Mouse (Mus musculus) yolk sac, embryonic 10.5 days (tissue): ENCODE data around the gene Egfl7.

ENCODE experiments used
- DNase-seq: peaks from one replicate; pipeline ENCODE4 v3.0.0-alpha.2; 2017; ENCODE audit warnings: low spot score

Egfl7 gene

DNA sequence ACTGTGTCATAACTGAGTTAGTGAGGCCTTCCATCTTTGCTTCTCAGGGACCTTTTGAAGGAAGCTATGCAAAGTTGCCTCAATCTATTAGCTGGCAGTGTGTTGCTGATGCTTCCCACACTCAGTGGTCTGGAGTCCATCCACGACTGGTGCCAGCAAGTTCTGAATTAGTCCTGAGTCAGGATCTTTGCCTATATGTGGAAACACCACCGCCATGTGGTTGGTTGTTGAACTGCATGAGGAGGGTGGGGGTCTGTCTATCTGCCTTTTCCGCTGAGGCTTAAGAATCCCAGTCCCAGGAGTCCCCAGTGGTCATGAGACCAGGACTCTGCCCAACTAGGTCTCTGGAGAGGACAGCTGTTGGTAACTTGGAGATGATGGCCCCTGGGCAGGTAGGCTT is 9.8 kb upstream of the Egfl7 start:
- peak; percentile 61 for DNase-seq

DNA sequence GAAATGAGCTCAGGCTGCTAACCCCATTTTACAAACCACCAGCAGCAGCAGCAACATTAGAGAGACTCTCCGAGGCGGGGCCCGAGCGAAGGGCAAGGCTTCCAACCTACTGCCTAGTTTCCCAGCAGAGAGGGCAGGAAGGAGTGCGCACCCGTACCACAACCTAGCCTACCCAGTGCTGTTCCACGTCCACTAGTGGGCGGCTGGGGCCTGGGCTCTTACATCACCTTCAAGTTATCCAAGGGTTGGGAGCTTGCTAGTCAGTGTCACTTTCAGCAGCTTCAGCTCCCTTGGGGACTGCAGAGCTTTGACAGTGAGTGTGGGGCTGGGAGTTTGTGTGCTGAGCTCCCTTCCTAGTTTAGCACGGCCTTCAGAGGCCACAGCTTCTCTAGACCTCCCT is 8.4 kb upstream of the Egfl7 start:
- no peak for DNase-seq

DNA sequence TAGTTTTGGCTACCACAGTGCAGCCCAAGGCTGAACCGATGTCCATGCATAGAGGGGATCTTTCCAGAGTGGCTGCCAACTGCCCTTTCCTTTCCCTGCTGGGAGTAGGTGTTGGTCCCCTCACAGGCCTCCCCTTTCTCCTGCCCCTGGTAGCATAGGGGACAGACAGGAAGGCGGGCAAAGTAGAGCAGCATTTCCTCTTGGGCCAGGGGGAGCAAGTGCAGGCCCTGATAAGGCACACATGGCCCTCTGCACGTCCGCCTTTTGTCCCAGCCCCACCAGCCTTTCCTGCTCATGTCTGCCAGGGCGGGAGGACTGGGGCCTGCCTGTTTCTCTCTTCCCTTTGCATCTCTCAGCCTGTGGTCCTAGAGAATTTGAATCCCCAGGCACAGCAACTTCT is 8.0 kb upstream of the Egfl7 start:
- DNase-seq = peak; percentile 59

DNA sequence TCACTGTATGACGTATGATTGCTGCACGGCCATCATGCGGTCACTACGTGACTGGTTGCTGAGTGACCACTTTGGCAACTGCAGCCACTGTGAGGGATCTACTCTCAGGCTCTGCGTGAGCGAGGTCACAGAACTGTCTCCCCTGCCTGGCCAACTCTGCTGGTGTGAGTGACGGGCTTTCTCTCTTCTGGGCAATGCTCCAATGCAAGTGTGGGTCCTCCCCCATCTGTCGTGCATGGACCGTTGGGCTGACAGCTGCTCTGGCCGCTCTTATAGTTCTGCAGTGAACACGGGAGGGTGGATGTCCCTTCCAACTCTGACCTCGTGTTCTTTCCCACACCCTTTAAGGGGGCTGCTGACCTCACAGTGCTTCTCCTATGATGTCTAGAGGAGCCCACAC is 6.4 kb upstream of the Egfl7 start:
- DNase-seq = no peak

- DNase-seq = no peak
Observed at GRCm38 (mm10) chr2:26573807-26574206, 6.0 kb upstream of the Egfl7 start.

DNA sequence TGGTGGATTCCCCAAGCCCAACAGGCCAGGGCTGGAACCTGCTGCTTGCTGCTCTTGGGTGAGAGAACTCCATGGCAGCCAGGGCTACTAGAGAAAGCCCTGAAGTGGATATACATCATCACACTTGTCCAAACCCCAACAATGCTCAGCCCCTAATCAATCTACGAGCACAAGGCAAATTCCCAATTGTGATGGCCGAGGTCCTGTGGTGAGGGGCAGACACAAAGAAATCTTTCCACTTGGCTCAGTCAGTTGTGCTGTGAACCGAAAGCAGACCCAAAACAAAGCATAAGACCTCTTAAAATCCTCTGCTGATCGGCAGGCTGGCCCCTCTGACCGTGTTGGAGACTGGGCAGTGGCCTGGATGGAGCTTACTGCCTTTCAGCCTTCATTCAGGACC is 5.0 kb upstream of the Egfl7 start:
- no peak for DNase-seq

- DNase-seq = no peak
Observed at GRCm38 (mm10) chr2:26575378-26575777, 4.4 kb upstream of the Egfl7 start.

- DNase-seq = no peak
Observed at GRCm38 (mm10) chr2:26575865-26576264, 3.9 kb upstream of the Egfl7 start.

DNA sequence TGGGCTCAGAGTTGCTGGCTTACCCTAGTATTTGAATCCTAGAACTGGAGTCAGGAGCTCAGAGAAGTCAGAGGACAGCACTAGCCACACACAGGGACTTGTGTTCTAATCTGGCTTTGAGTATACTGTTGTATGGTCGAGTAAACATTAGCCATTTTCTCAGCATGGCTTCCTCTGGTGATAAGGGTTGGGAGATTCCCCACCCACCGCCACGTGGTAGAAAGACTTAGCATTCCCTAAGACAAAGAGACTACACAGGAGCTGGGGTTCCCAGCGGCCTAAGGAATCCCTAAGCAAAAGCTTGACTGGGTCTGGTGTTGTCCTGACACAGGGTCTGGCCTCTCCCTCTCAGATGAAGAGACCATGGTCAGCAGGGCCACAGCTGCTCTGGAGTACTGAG is 3.4 kb upstream of the Egfl7 start:
- DNase-seq = no peak

- peak; percentile 41 for DNase-seq
Observed at GRCm38 (mm10) chr2:26578369-26578768, 1.4 kb upstream of the Egfl7 start.

GRCm38 (mm10) chr2:26580751-26581150 is 937 bp downstream of the Egfl7 start:
- DNase-seq = no peak

DNA sequence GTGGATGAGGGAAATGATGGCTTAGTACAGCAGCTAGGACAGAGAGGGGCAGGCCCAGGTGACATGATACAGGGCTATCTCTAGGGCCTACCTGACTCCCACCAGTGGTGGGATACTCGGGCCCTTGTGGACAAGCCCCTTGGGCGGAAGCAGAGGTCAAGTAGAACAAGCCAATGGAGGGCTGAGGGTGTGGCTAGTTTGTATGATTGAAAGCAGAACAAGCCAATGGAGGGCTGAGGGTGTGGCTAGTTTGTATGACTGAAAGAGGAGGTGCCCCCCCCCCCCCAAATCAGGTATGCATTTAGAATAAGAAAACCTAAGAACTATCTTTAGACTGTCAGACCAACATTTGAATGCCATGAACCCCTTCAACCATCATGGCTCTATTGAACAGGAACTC is 2.4 kb downstream of the Egfl7 start:
- DNase-seq = no peak

- DNase-seq = no peak
Observed at GRCm38 (mm10) chr2:26582741-26583140, 2.9 kb downstream of the Egfl7 start.

DNA sequence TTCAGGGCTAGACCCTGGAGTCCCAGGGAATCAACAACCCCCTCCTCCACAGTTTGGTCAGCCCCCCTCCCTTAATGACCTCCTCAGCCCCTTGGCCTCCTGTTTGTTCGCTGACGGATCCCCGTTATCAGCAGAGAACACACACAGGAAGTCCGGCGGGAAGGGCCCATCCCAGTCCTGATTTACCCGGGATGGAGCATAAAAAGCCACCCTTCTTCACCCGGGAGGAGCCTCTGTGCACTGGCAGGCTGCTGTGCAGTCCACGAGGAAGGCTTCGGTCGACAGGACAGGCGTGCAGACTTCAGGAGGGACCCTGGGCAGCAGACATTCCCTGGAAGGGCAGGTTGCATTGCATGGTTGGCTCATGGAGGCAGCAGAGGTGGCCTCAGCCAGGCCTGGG is 3.8 kb downstream of the Egfl7 start:
- DNase-seq = no peak

- no peak for DNase-seq
Observed at GRCm38 (mm10) chr2:26585713-26586112, 5.9 kb downstream of the Egfl7 start.

DNA sequence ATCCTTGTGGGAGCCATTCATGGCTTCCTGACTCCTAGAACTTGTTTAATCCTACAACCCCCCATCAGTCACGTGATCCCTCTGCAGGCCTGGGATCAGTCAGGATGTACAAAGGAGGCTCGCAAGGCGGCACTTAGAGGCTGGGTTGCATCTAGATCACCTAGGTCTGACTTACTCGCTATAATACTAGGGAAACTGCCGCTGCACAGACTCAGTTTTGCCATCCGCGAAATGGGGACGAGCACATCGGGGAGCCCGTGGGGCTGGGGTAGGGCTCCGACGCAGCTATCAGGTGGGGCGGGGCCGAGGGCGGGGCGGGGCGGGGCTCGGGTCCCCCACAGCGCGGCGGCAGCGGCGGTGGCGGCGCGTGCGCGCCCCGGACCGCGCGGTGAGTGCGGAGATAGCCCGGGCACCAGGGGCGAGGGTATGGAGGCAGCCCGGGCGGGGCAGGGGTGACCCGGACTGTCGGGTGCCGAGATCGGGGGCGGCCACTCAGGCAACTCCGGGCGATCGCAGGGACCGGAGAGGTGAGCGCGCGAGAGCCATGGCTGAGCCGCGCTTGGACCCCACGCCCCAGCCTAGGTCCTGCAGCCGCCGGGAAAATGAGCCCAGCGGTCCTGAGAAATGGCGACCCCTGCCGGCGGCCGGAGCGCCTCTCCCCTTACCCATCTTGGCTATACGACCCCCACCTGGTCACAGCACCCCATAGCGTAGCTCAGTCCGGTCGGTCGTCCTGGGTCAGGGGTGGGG is 6.7 kb downstream of the Egfl7 start, which contains the start of gene Gm20532:
Gene Gm20532, plus strand, starts transcription at position 346 of the 750 bp plus-strand sequence.
- peak; percentile 82 for DNase-seq

- DNase-seq = no peak
Observed at GRCm38 (mm10) chr2:26587044-26587405, 7.2 kb downstream of the Egfl7 start.

GRCm38 (mm10) chr2:26588573-26588972 is 8.8 kb downstream of the Egfl7 start:
- DNase-seq = peak; percentile 70

GRCm38 (mm10) chr2:26589284-26589683 is 9.5 kb downstream of the Egfl7 start:
- no peak for DNase-seq

- DNase-seq = no peak
Observed at GRCm38 (mm10) chr2:26590282-26590681, 10.5 kb downstream of the Egfl7 start.

- no peak for DNase-seq
Observed at GRCm38 (mm10) chr2:26590962-26591361, 11.1 kb downstream of the Egfl7 start.

DNA sequence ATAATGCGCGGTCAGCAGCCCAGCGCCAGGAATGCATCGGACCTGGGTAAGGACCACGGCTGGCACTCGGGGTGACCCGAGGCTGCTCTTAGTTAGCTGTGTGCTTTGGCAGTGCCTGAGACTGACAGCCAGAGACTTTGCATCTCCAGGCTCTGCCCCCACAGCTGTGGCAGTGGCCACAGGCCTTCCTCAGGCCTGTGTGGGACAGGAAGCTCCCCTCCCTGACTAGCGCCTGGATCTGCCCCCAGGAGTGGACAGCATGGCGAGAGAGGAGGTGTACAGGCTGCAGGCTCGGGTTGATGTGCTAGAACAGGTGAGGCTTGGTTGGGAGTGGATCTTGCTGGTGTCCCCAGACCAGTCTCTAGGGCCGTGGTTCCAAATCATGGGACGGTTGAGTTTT is 11.6 kb downstream of the Egfl7 start:
- DNase-seq = no peak

DNA sequence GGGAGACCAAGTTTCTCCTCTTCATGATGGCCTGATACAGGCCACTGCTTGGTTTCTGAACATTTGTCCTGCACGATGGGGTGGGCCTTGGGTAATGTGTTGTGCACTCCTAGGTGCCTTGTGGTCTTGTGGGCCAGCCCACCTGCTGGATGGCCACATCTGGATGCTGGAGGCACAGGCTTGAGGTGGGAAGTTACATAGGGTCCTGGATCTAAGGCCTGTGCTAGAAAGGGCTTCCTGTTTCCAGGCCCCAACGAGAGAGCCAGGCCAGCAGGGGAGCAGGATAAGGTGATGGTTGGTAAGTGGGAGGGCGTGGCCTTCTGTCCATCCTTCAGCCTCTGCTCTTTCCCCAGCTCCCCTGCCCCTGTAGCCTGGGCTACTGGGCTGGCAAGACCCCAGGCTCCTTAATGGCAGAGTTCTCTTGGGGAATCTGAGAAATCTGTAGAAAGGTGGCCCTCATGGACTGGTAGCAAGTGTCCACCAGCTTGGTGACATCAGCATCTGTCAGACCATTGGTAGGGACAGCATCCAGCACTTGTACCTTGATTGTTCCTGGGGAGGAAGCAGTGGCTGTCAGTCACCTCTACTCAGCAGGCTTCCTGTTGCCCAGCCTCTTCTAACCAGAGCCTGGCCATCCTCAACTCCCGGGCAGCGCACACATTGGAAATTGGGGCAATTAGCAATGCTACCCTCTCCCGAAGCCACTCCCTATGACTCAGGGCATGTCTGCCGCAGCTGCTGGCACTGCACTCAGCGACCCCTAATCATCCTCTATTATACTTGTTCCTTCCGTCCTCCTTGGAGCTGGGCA is 13.6 kb downstream of the Egfl7 start:
- DNase-seq = no peak

DNA sequence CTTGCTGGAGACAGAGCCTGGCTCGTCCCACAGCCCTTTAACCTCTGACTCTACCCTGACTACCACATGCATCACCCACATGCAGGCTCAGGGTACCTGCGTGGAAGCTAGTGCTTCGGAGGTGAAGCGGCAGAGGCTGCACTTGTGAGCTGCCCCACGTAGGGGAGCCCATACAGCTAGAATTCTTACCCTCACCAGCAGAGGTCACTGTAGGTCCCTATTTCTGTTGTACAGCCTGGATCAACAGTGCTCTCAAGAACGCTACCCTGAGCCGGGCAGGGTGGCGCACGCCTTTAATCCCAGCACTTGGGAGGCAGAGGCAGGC is 14.2 kb downstream of the Egfl7 start:
- DNase-seq = peak; percentile 70
